Mouse (Mus musculus): ENCODE measurements at regions not wholly inside any gene's neighbourhood (a gene's known extent, or its start where the extent isn't known, plus 50 kb on each side); places are given as distances from the start of the nearest gene placed in this dataset.

DNA sequence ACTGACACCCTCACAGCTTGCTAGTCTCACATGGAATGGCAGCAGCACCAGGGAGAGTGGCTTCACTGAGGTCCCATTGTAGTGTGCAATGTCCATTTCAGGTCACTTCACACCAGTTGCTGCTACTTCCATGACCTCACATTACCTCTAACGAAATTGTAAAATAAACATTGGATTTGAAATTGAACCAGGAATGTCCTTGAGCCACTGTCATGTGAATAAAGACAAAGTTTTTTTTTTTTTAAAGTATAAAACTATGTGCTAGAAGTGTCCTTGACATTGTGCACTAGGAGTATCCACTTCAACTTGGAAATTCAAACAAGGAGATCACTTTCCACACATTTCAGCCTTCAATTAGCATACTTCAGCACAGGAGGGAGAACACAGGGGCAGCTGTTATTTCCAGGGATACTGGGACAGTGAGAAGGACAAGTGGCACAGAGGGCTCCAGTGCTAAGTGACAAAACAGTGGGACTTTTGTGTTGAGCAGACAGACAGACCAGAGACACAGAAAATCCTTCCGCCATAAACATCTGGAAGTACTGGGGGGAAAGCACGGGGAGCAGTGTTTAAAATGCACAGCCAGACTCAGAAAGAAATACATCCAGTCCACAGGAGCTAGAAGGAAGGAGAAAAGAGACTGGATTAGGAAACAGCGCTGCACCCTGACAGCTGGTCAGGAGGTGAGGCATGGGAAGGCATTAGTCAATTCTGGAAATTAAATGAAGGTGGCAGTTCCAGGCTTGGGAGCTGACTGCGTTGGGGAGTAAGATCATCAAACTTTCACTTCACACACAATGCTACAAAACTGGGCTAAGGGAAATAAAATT is 49.9 kb upstream of the Prkd1 start:
- DNase-seq (ENCODE audit: low read depth): no peak

All from naive thymus-derived CD4-positive, alpha-beta T cell, adult 2 months (primary cell).